Mouse (Mus musculus) kidney, adult 11 months (tissue): ENCODE measurements around the gene Gm28048.

Experiments
- DNase-seq: peaks from one replicate; pipeline ENCODE4 v3.0.0; 2022

Gene Gm28048

DNA sequence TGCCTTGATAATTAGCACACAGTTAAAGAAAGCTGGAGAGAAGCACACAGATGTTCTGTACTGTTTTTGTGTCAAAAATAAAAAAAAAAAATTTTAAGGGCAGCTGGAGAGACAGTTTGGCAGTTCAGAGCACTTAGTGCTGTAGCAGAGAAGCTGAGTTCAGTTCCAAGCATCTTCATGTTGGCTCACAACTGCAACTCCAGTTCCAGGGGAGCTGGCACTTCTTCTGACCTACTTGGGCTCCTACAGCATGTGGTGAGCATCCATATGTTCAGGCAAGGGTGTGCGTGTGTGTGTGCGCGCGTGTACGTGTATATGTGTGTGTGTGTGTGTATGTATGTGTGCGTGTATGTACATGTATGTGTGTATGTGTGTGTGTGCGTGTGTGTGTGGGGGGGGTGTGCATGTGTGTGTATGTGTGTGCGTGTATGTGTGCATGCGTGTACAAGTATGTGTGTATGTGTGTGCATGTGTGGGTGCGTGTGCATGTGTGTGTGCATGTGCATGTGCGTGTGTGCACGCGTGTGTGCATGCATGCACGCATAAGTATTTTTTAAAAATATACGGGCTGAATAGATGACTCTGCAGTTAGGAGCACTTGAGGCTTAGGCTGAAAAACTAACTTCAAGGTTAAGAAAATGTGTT lies 152.8 kb downstream of the Gm28048 start:
- DNase-seq: no peak

DNA sequence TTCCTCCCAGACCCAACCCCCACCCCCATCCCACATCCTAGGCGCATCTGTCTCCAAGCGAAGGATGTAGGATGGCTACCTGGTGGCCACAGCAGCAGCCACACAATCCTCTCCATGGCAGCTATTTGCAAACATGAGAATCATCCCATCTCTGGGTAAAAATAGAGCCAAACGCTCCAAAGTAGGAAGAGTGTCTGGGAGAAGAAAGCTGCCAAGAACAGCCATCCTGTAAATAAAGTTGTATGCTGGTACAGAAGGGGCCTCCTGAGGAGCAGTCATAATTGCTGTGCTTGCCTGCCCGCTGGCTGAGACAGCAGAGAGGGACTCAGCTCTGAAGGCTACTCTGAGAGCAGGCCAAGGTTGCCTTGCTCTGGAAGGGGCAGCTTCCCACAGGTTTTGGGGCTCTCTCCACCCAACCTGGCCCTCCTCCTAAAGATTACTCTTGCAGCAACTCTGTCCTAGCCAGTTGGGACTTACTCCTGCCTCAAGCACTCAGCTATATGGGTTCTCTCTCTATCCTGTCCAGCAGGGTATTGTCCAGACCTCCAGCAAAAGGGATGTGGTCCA lies 154.3 kb downstream of the Gm28048 start:
- DNase-seq: no peak

DNA sequence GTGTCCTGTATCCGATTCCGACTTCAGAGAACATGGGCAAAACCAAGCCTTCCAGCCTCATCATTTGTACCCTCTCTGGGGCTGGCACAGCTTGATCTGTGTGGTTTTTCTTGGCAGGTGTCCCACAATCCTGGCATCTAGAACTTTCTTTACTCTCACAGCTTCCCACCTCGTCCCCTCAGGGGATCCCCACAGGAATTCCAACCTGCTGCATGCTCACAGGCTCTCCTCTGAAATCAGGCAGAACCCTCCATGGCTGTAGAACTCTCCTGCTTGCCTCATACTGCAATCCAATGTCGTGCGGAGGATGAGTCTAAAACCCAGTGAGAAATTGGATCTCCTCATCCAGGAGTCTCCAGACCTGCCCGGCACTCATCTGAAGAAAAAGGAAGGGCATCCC lies 155.2 kb downstream of the Gm28048 start:
- DNase-seq: no peak

DNA sequence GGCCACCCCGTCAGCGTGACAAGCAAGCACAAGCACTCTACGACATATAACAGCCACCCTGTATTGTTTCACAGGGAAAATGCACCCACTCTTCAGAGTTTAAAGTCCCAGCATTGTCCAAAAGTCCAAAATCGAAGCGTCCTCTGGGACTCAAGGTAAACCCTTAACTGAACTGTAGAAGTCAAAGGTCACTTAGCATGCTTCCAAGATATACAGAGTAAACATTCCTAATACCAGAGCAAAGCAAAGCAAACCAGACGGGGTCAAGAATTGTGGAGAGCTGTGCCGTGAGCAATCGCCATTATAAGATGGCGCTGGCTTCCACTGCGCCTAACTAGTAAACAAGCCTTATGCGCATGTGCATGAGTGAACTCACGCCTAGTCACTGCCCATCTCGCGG lies 155.8 kb downstream of the Gm28048 start:
- no peak for DNase-seq

DNA sequence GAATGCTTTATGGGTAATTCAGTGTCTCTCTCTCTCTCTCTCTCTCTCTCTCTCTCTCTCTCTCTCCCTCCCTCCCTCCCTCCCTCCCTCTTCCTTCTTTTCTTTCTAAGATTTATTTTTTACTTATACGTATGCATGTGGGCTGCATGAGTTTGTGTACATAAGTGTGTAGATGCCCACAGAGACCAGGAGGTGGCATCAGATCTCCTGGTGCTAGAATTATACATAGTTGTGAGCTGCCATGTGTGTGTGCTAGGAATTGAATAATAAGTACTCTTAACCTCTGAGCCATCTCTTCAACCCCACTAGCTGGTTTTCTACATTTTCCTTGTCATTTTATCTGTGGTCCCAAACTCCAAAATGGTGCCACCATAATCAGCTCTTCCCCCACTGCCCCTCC lies 156.3 kb downstream of the Gm28048 start:
- no peak for DNase-seq

DNA sequence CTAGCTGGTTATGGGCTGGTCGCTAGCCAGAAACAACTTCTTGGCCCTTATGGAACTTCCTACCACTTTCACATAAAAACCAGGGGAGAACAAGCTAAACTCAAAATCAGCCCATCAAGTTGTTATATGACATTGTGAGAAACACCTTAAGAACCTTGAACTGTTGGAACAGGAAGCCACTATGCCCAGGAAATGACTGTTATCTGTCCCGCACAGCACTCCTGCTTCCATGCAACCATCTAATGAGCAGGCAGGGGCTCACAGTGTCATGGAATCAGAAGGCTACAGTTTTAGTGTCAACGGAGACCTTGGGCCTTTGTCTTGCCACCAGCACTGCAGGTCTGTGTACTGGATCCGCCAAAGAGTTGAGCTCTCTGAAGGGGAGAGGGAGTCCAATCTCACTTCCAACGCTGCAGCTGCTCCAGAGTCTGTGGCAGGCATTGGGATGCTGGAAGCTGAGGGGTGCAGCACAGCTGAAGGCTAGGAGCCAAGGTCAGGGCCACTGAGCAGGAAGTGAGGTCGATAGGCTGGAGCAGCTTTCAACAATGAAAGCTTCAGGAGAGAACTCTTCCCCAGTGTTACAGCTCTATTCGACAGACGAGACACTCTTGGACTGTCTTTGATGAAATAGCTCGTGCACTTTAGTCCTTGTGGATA lies 157.7 kb downstream of the Gm28048 start:
- DNase-seq: no peak

DNA sequence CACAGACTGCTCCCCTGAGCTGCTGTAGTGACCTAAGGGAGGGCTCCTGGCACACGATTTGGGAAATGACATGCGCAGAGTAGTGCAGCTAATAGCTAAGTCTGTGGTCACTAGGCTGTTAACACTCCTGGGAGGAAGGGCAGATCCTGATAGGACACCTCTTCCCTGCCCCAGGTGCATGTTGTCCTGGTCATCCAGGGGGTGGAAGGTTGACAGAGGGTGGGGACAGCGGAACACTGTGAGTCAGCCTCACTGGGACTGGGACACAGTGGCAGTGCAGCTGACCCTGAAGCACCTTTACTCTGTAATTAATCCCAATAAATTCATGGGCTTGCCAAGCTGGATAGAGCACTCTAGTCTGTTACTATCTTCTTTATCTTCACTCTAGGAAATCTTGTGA lies 160.6 kb downstream of the Gm28048 start:
- DNase-seq: no peak

DNA sequence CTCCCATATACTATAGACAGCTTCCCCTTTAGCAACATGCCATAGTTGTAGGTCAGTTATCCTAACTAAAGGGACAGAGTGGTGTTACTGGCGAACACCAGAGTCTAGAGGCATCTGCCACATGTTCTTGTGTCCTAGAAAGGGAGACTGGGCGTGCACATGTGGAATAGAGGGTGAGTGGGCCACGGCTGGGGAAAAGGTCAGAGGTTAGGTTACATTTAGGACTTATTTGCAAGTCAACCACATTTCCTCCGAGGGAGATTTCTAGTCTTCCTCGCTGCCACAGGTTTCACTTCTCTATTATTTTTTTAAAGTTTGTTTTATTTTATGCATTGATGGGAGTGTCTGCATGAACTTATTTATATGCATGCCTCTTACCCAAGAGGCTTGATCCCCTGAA lies 163.5 kb downstream of the Gm28048 start:
- DNase-seq: no peak

DNA sequence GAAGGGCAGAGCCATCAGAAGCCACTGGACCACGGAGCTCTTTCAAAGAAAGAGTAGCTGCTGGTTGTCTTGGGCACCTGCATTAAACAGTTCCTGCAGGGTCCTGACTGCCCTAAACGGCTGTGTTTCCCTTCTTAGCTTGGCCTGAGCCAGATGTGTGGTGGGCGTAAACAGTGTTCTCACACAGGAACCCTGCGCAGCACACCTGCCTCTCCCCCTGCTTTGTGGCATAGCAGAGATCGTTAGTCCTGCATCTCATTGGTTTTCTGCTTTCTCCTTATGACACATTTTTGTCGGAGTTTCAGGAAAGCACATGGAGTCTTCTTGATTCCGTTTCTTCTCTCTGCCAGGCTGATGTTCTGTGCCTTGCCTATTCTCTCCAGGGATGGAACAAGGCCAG lies 166.0 kb downstream of the Gm28048 start:
- no peak for DNase-seq

DNA sequence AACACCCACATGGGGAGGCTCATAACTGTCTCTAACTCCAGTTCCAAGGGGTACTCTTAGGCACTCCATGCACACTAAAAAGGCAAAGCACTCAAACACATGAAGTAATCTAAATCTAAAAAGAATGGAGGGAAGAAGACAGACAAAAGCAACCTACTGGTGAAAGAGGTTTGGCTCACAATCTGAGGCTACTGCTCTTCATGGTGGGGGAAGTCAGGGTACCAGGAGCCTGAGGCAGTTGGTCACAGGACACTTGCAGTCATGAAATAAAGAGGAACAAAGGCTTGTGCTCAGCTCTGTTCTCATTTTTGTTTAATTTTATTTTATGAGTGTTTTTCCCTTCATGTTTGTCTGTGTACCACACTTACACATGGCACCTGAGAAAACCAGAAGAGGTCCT lies 166.7 kb downstream of the Gm28048 start:
- no peak for DNase-seq

DNA sequence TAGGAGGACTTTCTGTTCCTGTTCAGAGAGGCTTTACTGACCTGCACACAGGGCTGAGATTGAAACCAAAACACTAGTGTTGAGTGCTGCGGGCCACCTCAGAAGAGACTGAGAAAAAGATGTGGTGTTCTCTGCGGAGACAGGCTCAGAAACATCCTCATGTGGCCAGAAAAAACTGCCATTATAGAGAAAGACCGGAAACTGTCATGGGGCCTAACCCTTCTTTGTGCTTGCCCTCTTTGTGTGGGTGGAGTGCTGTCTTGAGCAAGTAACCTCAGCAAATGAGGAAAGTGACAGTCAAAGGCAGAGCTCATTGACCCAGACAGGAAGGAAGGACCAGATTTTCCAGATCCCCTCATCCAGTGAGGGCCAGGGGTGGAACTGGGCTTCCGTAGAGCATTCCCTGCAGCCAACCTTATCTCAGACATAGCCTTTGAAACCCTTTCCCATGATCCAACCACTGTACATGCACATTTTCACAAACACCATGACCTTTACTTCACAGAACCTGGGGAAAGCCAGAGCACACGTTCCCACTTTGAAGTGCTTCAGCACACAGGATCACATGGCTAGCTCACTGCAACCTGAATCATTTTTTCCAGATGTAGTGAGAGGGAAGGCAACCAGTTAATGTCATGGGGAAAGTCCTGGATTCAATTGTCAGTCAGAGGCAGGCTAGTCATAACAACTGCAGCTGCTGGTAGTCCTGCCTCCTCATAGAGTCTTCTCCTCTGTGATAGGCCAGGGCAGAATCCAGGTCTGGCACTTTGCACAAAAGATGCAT lies 167.8 kb downstream of the Gm28048 start:
- no peak for DNase-seq

DNA sequence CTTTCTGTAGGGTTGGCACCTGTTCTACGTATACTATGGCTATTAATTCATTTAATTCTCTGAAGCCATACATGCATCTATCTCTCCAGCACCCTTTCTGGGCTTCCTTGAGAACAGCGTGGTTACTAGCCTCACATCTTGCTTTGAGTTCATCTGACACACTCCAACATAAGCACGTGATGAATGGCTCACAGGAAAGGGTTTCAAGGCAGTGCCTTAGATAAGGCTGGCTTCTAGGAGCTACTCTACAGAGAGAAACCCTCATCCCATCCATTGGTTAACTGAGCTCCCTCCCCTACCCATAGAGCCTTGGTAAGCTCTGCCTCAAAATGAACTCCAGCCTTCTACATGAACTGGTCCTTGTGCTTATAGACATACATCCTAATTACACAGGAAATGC lies 168.5 kb downstream of the Gm28048 start:
- DNase-seq: no peak

DNA sequence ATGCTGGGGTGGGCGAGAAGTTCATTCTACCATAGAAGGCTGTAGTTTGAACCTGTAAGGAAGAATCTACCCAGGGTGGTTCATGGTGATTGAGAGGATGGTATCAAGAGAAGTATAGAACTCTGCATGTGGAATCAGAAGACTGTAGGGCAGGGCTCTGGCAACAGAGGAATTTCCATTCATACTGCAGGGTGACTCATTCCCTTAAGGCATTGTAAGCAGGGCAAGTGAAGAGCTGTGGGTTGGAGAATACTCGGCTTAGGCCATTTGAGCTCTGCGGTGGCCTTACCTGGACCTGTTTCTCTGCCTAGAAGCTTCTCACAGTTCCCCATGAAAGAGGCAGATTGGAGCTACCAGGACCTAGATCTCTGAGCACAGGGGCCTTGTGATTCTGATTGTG lies 170.5 kb downstream of the Gm28048 start:
- no peak for DNase-seq

DNA sequence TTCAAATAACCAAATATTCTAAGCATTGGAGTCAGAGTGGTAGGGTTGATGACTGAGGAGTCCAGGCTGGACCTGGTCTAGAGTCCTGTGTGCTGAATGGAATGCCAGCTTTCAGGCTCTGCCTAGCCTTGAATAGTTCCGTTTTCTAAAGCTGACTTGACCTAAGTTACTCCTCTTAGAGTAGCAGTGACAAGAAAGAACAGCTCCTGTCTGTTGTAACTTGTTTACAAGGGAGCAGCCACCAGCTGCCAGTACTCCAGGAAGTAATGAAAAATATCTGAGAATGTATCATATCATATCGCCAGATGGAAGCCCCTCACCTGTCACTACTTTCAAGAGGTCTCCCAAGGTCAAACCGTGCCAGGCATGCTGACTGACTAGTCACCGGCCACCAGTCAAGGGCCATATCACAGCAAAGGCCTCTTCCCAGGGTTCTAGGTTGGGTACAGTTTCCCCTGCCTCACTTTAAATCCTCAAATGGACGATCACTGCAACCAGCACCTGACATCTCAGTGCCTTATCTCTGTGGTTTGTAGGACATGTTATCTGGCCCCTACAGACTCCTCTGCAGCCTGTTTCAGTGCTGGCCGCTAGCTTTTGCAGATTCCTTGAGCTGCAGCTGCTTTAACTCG lies 172.3 kb downstream of the Gm28048 start:
- DNase-seq: no peak

DNA sequence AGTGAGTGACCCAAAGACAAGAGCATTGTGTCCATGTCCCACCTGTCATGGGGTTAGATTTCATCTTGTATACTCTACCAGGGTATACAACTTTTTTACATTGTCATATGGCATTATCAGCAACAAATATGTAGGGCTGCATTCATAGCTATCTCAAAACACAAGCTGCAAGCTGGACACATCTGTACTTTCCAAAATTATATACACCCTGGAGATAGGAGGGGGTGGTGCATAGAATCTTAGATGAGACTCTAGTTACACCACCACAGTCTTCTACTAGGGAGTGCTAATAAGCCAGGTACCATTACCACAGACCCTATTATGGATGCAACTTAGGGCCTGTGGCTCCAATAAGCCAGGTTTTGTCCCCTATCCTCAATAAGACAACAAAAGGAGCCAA lies 173.8 kb downstream of the Gm28048 start:
- DNase-seq: no peak

DNA sequence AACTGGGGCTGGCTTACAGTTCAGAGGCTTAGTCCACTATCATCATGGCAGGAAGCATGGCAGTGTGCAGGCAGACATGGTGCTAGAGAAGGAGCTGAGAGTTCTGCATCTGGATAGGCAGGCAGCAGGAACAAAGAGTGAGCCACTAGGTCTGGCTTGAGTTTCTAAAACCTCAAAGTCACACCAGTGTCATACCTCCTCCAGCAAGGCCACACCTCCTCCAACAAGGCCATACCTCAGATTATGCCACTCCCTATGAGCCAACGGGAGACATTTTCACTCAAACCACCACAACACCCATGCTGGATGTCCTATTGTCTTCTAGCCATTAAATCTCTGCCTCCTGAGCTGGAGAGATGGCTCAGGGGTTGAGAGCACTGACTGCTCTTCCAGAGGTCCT lies 176.7 kb downstream of the Gm28048 start:
- DNase-seq: no peak

DNA sequence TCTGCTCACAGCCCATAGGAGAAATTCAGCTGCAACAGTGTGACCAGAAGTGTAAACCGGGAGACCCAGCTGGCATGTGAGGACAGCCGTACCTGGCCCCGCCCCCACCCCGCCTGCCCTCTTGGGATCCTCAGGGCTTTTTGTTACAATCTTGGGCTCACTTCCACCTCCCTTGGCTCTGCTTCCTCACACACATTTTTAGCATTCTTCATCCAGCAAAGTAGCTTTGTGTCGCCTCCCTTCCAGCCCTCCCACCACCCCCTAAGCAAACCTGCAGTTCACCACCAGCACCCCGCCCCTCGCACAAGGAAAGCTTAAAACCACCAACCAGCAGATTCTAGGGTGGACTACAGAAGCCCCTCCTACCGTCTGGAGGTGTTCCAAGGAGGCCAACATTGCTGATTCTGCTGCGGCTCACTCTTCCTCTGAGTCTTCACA lies 181.9 kb downstream of the Gm28048 start:
- DNase-seq: peak; percentile 51

DNA sequence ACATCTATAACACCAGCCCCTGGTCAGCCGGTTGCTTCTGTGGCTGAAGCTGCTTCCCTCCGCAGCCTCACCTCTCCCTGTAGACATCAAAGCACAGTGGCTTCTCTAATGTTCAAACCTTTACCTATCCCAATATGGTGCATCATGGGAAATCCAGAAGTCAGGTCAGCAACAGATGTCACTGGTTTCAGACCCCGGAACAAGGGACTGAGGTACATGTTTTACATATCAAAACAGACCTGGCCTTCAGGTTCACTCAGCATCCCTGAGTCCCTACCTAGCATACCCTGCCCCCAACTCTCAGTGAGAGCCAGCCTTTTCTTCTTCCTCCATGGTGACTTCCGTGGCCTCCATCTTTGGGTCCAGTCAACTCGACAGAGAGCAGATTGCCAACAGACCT lies 183.0 kb downstream of the Gm28048 start:
- no peak for DNase-seq

DNA sequence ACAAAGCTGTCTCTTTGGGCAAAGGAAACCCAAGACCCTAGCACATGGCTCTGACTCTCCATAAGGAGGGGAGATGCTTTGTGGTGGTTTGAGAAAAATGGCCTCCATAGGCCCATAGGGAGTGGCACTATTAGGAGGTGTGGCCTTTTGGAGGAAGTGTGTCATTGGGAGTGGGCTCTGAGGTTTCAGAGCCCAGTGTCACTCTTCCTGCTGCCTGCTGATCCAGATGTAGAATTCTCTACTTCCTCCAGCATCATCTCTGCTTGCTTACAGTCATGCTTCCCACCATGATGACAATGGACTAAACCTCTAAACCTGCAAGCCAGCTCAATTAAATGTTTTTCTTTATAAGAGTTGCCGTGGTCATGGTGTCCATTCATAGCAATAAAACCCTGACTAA lies 187.2 kb downstream of the Gm28048 start:
- DNase-seq: no peak

DNA sequence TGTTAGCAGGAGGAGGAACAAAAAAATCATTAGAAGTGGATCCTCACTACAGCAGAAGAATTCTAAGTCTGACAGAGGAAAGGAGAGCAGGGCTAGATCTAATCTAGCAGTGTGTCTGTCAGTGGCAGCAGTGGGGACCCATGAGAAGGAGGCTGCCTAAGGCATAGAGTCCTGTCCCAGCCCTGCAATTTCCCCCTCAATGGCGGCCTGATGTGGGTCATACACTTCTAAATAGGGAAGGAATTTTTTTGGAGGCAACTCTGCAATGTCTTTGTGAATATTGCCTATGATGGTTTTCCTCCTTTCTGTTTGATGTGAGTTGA lies 188.0 kb downstream of the Gm28048 start:
- DNase-seq: no peak

DNA sequence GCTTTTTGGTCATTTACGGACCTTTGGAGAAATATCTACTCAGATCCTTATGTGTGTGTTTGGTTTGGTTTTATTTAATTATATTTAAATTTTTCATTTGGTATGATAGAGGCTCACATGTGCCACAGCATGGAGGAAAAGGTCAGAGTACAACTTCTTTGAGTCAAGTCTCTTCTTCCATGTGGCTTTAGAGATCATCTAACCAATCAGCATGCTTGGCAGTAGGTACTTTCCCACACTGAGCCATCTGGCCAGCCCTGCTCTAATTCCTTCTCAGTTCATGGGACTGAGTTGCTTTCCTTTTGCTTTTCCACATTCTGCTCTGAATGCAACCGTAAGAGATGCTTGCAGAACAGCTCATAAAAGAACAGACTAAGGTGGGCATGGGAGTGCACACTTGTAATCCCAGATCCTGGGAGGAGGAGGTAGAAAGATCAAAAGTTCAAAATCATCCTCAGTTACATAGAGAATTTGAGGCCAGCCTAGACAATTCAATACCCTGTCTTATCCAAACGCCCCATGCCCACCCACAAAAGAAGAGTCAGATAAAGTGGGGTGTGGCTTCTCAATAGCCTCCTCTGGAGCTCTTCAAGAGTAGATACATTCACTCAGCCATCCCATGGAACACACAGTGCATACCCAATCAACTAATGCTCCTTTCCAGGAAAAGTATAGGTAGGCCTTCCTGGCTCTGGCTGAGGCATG lies 188.6 kb downstream of the Gm28048 start:
- no peak for DNase-seq

DNA sequence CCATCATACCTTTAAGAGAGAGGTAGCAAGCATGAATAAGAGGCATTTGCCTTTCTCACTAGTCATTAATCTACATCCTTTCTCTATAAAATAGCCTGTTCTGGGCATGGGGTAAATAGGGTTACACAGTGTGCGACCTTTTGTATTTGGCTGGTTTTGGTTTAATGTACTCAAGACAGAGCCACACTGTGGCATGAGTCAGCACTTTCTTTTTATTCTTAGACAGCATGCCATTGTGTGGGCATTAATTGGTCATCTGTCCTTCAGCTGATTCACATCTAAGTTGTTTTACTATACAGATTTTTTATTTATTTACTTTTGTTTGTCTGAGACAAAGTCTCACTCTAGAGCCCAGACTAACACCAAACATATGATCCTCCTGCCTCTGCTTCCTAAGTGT lies 189.7 kb downstream of the Gm28048 start:
- no peak for DNase-seq

DNA sequence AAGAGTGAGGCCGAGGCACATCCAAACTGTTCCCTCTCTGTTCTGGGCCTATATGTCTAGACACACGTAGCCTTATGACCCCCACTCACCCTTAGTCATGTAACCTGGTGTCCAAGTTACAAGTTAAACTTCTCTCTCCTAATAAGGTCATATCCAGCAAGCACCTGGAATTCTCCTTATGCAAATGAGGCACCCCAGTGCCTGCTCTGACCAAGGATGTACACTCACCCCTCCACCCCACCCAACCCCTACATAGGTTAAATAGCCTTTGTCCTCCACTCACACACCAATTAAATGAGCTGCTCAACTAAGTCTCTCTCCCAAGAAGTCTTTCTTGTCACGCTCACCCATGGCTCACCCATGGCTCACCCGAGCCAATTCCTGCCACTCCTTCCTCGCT lies 190.2 kb downstream of the Gm28048 start:
- DNase-seq: no peak
